Mouse (Mus musculus) cerebellum, adult 2 months (tissue): Measurements from ENCODE around the gene Car6.
A peak's percentile ranks its signal among the peaks of the same experiment; 100 is the strongest.

Experiments
- CTCF ChIP-seq: fragments of 200-500 bp; IDR thresholded peaks from 2 replicates; pipeline ENCODE4 v1.5.1; 2011; ENCODE audit warnings: low read depth, mild to moderate bottlenecking, control low read depth, low read length, moderate library complexity, borderline replicate concordance; ENCODE audit not compliant: insufficient read depth
- POLR2A ChIP-seq: fragments of 200-500 bp; IDR thresholded peaks from 2 replicates; pipeline ENCODE4 v1.6.1; 2011; ENCODE audit warnings: low read length, control low read depth, borderline replicate concordance; ENCODE audit not compliant: insufficient read depth

GRCm38 (mm10) chr4:150236521-150237481, 35.7 kb upstream of the Car6 start, which contains the start of gene Eno1:
- TF ChIP-seq POLR2A (peak; percentile 83), CTCF (no peak)
